Mouse (Mus musculus) embryonic facial prominence, embryonic 13.5 days (tissue): ENCODE results near the gene Pde4d. TPM values are rescaled to one million over a fixed set of nuclear protein-coding genes. Genes with fewer than 3 reads are reported as not detected.

Source experiments
- ATAC-seq: fragments of 200-750 bp; cut with Nextera tagmentation; 2 replicates; pipeline ENCODE4 v1.8.0; 2017; ENCODE audit warnings: low read depth; ENCODE audit not compliant: insufficient number of reproducible peaks, insufficient read depth, low FRiP score, low TSS enrichment
- H3K27ac ChIP-seq: fragments of 300-500 bp; sonication (generic); 2 replicates; pipeline ENCODE4 v1.5.1; 2015; ENCODE audit warnings: moderate library complexity, mild to moderate bottlenecking, inconsistent platforms
- H3K27me3 ChIP-seq: fragments of 300-500 bp; sonication (generic); 2 replicates; pipeline ENCODE4 v1.6.1; 2015; ENCODE audit warnings: mild to moderate bottlenecking, inconsistent platforms
- H3K36me3 ChIP-seq: fragments of 300-500 bp; sonication (generic); 2 replicates; pipeline ENCODE4 v1.6.1; 2015; ENCODE audit warnings: mild to moderate bottlenecking, inconsistent platforms
- H3K4me1 ChIP-seq: fragments of 300-500 bp; sonication (generic); 2 replicates; pipeline ENCODE4 v1.6.1; 2015; ENCODE audit warnings: inconsistent platforms
- H3K4me2 ChIP-seq: fragments of 300-500 bp; sonication (generic); 2 replicates; pipeline ENCODE4 v1.6.1; 2015; ENCODE audit warnings: moderate library complexity, mild to moderate bottlenecking, inconsistent platforms
- H3K4me3 ChIP-seq: fragments of 300-500 bp; sonication (generic); 2 replicates; pipeline ENCODE4 v1.5.1; 2015; ENCODE audit warnings: mild to moderate bottlenecking, inconsistent platforms
- H3K9ac ChIP-seq: fragments of 300-500 bp; sonication (generic); 2 replicates; pipeline ENCODE4 v1.6.1; 2015; ENCODE audit warnings: mild to moderate bottlenecking, inconsistent platforms
- H3K9me3 ChIP-seq: fragments of 300-500 bp; sonication (generic); 2 replicates; pipeline ENCODE4 v1.6.1; 2016; ENCODE audit warnings: inconsistent platforms
- WGBS: fragments of 180-500 bp; shearing (Covaris S2); methylation state at CpG from one replicate; pipeline ENCODE4 v1.1.7; 2015; ENCODE audit warnings: mixed read lengths; 5-methylcytosine and 5-hydroxymethylcytosine counted together
- polyA plus RNA-seq: library from polyadenylated mRNA; unstranded; fragments of >200 nt; fragmentation: Nextera tagmentation; extraction: Ambion mirVana; gene quantifications from 2 replicates; pipeline ENCODE4 v1.2.1, GENCODE M21; 2015

Pde4d gene
- polyA plus RNA-seq, 1 experiment from 2014 or later = 22.9 TPM

- H3K27ac ChIP-seq = no peak overlapping the region
- no peaks in the 10 kb centered on the region for H3K4me1 ChIP-seq
- ATAC-seq = no peak
- H3K36me3 ChIP-seq = no peaks in the 10 kb centered on the region
- H3K4me2 ChIP-seq = no peak overlapping the region
- 81% methylated on average over 10 of the region's 10 CpGs for WGBS
- no peaks in the 10 kb centered on the region for H3K27me3 ChIP-seq
- H3K9ac ChIP-seq = no peak overlapping the region
- H3K9me3 ChIP-seq = no peaks in the 10 kb centered on the region
- no peak overlapping the region for H3K4me3 ChIP-seq
Measured at GRCm38 (mm10) chr13:109547006-109547587, 1097.3 kb downstream of the Pde4d start.

- H3K4me1 ChIP-seq = no peaks in the 10 kb centered on the region
- H3K9ac ChIP-seq = no peak overlapping the region
- no peaks in the 10 kb centered on the region for H3K36me3 ChIP-seq
- H3K4me2 ChIP-seq = no peak overlapping the region
- no peak overlapping the region for H3K27ac ChIP-seq
- H3K27me3 ChIP-seq = no peaks in the 10 kb centered on the region
- no peaks in the 10 kb centered on the region for H3K9me3 ChIP-seq
- ATAC-seq = no peak
- H3K4me3 ChIP-seq = no peak overlapping the region
- WGBS = 30% methylated on average over 6 of the region's 6 CpGs
Measured at GRCm38 (mm10) chr13:109547700-109548099, 1098.0 kb downstream of the Pde4d start.

- Histone ChIP-seq H3K27me3 (no peaks in the 10 kb centered on the region), H3K4me1 (no peaks in the 10 kb centered on the region), H3K36me3 (no peaks in the 10 kb centered on the region), H3K9me3 (no peaks in the 10 kb centered on the region), H3K4me3 (no peak overlapping the region), H3K9ac (no peak overlapping the region), H3K4me2 (no peak overlapping the region), H3K27ac (no peak overlapping the region)
- 72% methylated on average over 5 of the region's 5 CpGs for WGBS
- no peak for ATAC-seq
Measured at GRCm38 (mm10) chr13:109548263-109548662, 1098.5 kb downstream of the Pde4d start.

GRCm38 (mm10) chr13:109548771-109549555, 1099.2 kb downstream of the Pde4d start:
- H3K4me1 ChIP-seq = no peaks in the 10 kb centered on the region
- H3K4me3 ChIP-seq = no peak overlapping the region
- H3K9ac ChIP-seq = no peak overlapping the region
- H3K4me2 ChIP-seq = no peak overlapping the region
- no peak overlapping the region for H3K27ac ChIP-seq
- no peak for ATAC-seq
- H3K36me3 ChIP-seq = no peaks in the 10 kb centered on the region
- no peaks in the 10 kb centered on the region for H3K27me3 ChIP-seq
- 66% methylated on average over 11 of the region's 11 CpGs for WGBS
- no peaks in the 10 kb centered on the region for H3K9me3 ChIP-seq

- H3K4me3 ChIP-seq = no peak overlapping the region
- H3K9me3 ChIP-seq = no peaks in the 10 kb centered on the region
- no peaks in the 10 kb centered on the region for H3K4me1 ChIP-seq
- H3K4me2 ChIP-seq = no peak overlapping the region
- H3K27ac ChIP-seq = no peak overlapping the region
- H3K27me3 ChIP-seq = no peaks in the 10 kb centered on the region
- ATAC-seq = no peak
- no peak overlapping the region for H3K9ac ChIP-seq
- no peaks in the 10 kb centered on the region for H3K36me3 ChIP-seq
- 66% methylated on average over 3 of the region's 3 CpGs for WGBS
Measured at GRCm38 (mm10) chr13:109551836-109552235, 1102.1 kb downstream of the Pde4d start.

- no peak overlapping the region for H3K9ac ChIP-seq
- no peak overlapping the region for H3K4me2 ChIP-seq
- no peak overlapping the region for H3K27ac ChIP-seq
- 85% methylated on average over 5 of the region's 5 CpGs for WGBS
- ATAC-seq = no peak
- no peaks in the 10 kb centered on the region for H3K27me3 ChIP-seq
- no peaks in the 10 kb centered on the region for H3K36me3 ChIP-seq
- no peaks in the 10 kb centered on the region for H3K4me1 ChIP-seq
- no peak overlapping the region for H3K4me3 ChIP-seq
- no peaks in the 10 kb centered on the region for H3K9me3 ChIP-seq
Measured at GRCm38 (mm10) chr13:109555513-109555912, 1105.8 kb downstream of the Pde4d start.

- Histone ChIP-seq H3K4me1 (no peaks in the 10 kb centered on the region), H3K36me3 (no peaks in the 10 kb centered on the region), H3K27me3 (no peaks in the 10 kb centered on the region), H3K27ac (no peak overlapping the region), H3K9ac (no peak overlapping the region), H3K4me2 (no peak overlapping the region), H3K4me3 (no peak overlapping the region), H3K9me3 (no peaks in the 10 kb centered on the region)
- ATAC-seq = no peak
- WGBS = 86% methylated on average over 4 of the region's 4 CpGs
Measured at GRCm38 (mm10) chr13:109556853-109557252, 1107.1 kb downstream of the Pde4d start.

GRCm38 (mm10) chr13:109558341-109559257, 1108.9 kb downstream of the Pde4d start:
- WGBS = 68% methylated on average over 12 of the region's 12 CpGs
- Histone ChIP-seq H3K27me3 (no peaks in the 10 kb centered on the region), H3K4me1 (no peaks in the 10 kb centered on the region)

GRCm38 (mm10) chr13:109560261-109560660, 1110.5 kb downstream of the Pde4d start:
- no peaks in the 10 kb centered on the region for H3K27me3 ChIP-seq
- 85% methylated on average over 4 of the region's 4 CpGs for WGBS
- no peak for ATAC-seq
- H3K36me3 ChIP-seq = no peaks in the 10 kb centered on the region
- no peak overlapping the region for H3K27ac ChIP-seq
- no peak overlapping the region for H3K4me2 ChIP-seq
- H3K4me1 ChIP-seq = no peaks in the 10 kb centered on the region
- no peaks in the 10 kb centered on the region for H3K9me3 ChIP-seq
- H3K4me3 ChIP-seq = no peak overlapping the region
- no peak overlapping the region for H3K9ac ChIP-seq

More at GRCm38 (mm10) chr13:109558341-109559257, 1108.9 kb downstream of the Pde4d start:
- Histone ChIP-seq H3K27ac (no peak overlapping the region), H3K4me3 (no peak overlapping the region), H3K9ac (no peak overlapping the region), H3K4me2 (no peak overlapping the region), H3K9me3 (no peaks in the 10 kb centered on the region), H3K36me3 (no peaks in the 10 kb centered on the region)
- ATAC-seq = no peak

- Histone ChIP-seq H3K9me3 (no peaks in the 10 kb centered on the region), H3K27ac (no peak overlapping the region), H3K4me1 (no peaks in the 10 kb centered on the region), H3K9ac (no peak overlapping the region), H3K36me3 (no peaks in the 10 kb centered on the region), H3K4me2 (no peak overlapping the region), H3K4me3 (no peak overlapping the region), H3K27me3 (no peaks in the 10 kb centered on the region)
- ATAC-seq = no peak
- WGBS = 90% methylated on average over 20 of the region's 20 CpGs
Measured at GRCm38 (mm10) chr13:109568638-109569468, 1119.1 kb downstream of the Pde4d start.

GRCm38 (mm10) chr13:109569491-109569890, 1119.7 kb downstream of the Pde4d start:
- H3K9me3 ChIP-seq = no peaks in the 10 kb centered on the region
- no peaks in the 10 kb centered on the region for H3K36me3 ChIP-seq
- no peak overlapping the region for H3K9ac ChIP-seq
- no peak for ATAC-seq
- H3K4me3 ChIP-seq = no peak overlapping the region
- no peaks in the 10 kb centered on the region for H3K27me3 ChIP-seq
- H3K4me2 ChIP-seq = no peak overlapping the region
- no peak overlapping the region for H3K27ac ChIP-seq
- 78% methylated on average over 5 of the region's 5 CpGs for WGBS
- H3K4me1 ChIP-seq = no peaks in the 10 kb centered on the region
